Mouse (Mus musculus): ENCODE measurements around the gene Pabpc4l. TPM values are rescaled to one million over a fixed set of nuclear protein-coding genes. Genes with fewer than 3 reads are reported as not detected.
"Not testable (repeated sequence)": the region's sequence is repeated elsewhere in the genome, so short reads cannot be mapped to it uniquely, and the experiment has no call there.

Pabpc4l gene
- 12.2 and 12.5 TPM in 2 replicates for polyA plus RNA-seq (2015; fragmentation: Nextera tagmentation; extraction: Ambion mirVana)

- H3K27me3 ChIP-seq (ENCODE audit: control insufficient read depth, insufficient read depth, low read length): no peaks in the 10 kb centered on the region
- peak; percentile 94 for ATAC-seq (ENCODE audit: insufficient read depth, low FRiP score)
- under 1% methylated on average over 37 of the region's 37 CpGs for WGBS
- no peaks in the 10 kb centered on the region for H3K4me1 ChIP-seq (ENCODE audit: control insufficient read depth, insufficient read depth, low read length)
- peak within 1 kb of the TSS; percentile 84 for H3K9ac ChIP-seq (ENCODE audit: low read length)
- H3K4me3 ChIP-seq (replicated peaks; ENCODE audit: low read length): peak within 1 kb of the TSS; percentile 71
- H3K36me3 ChIP-seq (ENCODE audit: control insufficient read depth, insufficient read depth, low read length): 0 out of 2 replicates have a peak, but pooled peaks cover 3% of the 10 kb centered on the region
- peak within 1 kb of the TSS; percentile 72 for H3K4me2 ChIP-seq (ENCODE audit: low read depth, low read length)
- H3K9me3 ChIP-seq (replicated peaks; ENCODE audit: control insufficient read depth, low read length): no peaks in the 10 kb centered on the region
- peak within 1 kb of the TSS; percentile 83 for H3K27ac ChIP-seq (ENCODE audit: low read length)
Observed at GRCm38 (mm10) chr3:46447481-46448265, at the start of gene Pabpc4l. Gene Pabpc4l, minus strand, starts transcription at chr3:46448219.

- no peaks in the 10 kb centered on the region; the same call in 1 of the 2 replicates for H3K9me3 ChIP-seq (replicated peaks; ENCODE audit: control insufficient read depth, low read length)
- 61% methylated on average over 5 of the region's 5 CpGs for WGBS
- no peaks in the 10 kb centered on the region for H3K36me3 ChIP-seq (ENCODE audit: control insufficient read depth, insufficient read depth, low read length)
- H3K4me1 ChIP-seq (ENCODE audit: control insufficient read depth, insufficient read depth, low read length): no peaks in the 10 kb centered on the region
- H3K4me2 ChIP-seq (ENCODE audit: low read depth, low read length): no peak overlapping the region
- H3K27me3 ChIP-seq (ENCODE audit: control insufficient read depth, insufficient read depth, low read length): no peaks in the 10 kb centered on the region
- no peak overlapping the region for H3K9ac ChIP-seq (ENCODE audit: low read length)
- no peak for ATAC-seq (ENCODE audit: insufficient read depth, low FRiP score)
- H3K4me3 ChIP-seq (replicated peaks; ENCODE audit: low read length): no peak overlapping the region
- H3K27ac ChIP-seq (ENCODE audit: low read length): no peak overlapping the region
Observed at GRCm38 (mm10) chr3:46490989-46491259, 42.9 kb upstream of the Pabpc4l start.

GRCm38 (mm10) chr3:46490132-46490988 lies 42.3 kb upstream of the Pabpc4l start:
- ATAC-seq (ENCODE audit: insufficient read depth, low FRiP score): no peak
- H3K9ac ChIP-seq (ENCODE audit: low read length): no peak overlapping the region
- 68% methylated on average over 15 of the region's 15 CpGs for WGBS
- no peak overlapping the region for H3K27ac ChIP-seq (ENCODE audit: low read length)
- no peaks in the 10 kb centered on the region for H3K27me3 ChIP-seq (ENCODE audit: control insufficient read depth, insufficient read depth, low read length)
- no peaks in the 10 kb centered on the region for H3K4me1 ChIP-seq (ENCODE audit: control insufficient read depth, insufficient read depth, low read length)
- no peaks in the 10 kb centered on the region for H3K36me3 ChIP-seq (ENCODE audit: control insufficient read depth, insufficient read depth, low read length)
- H3K9me3 ChIP-seq (replicated peaks; ENCODE audit: control insufficient read depth, low read length): no peaks in the 10 kb centered on the region; the same call in 1 of the 2 replicates
- no peak overlapping the region for H3K4me3 ChIP-seq (replicated peaks; ENCODE audit: low read length)
- no peak overlapping the region for H3K4me2 ChIP-seq (ENCODE audit: low read depth, low read length)

GRCm38 (mm10) chr3:46486091-46486490 lies 38.1 kb upstream of the Pabpc4l start:
- H3K36me3 ChIP-seq (ENCODE audit: control insufficient read depth, insufficient read depth, low read length); H3K4me2 ChIP-seq (ENCODE audit: low read depth, low read length); H3K9me3 ChIP-seq (replicated peaks; ENCODE audit: control insufficient read depth, low read length); H3K27me3 ChIP-seq (ENCODE audit: control insufficient read depth, insufficient read depth, low read length); H3K27ac ChIP-seq (ENCODE audit: low read length); H3K4me1 ChIP-seq (ENCODE audit: control insufficient read depth, insufficient read depth, low read length); H3K4me3 ChIP-seq (replicated peaks; ENCODE audit: low read length); ATAC-seq (ENCODE audit: insufficient read depth, low FRiP score); H3K9ac ChIP-seq (ENCODE audit: low read length): not testable (repeated sequence)
- WGBS: 89% methylated on average over 1 of the region's 1 CpGs

GRCm38 (mm10) chr3:46448266-46448532 lies 180 bp upstream of the Pabpc4l start:
- Histone ChIP-seq H3K27ac (ENCODE audit: low read length) (peak overlapping the region; percentile 83), H3K36me3 (ENCODE audit: control insufficient read depth, insufficient read depth, low read length) (0 out of 2 replicates have a peak, but pooled peaks cover 3% of the 10 kb centered on the region), H3K4me1 (ENCODE audit: control insufficient read depth, insufficient read depth, low read length) (no peaks in the 10 kb centered on the region), H3K27me3 (ENCODE audit: control insufficient read depth, insufficient read depth, low read length) (no peaks in the 10 kb centered on the region), H3K9me3 (replicated peaks; ENCODE audit: control insufficient read depth, low read length) (no peaks in the 10 kb centered on the region), H3K9ac (ENCODE audit: low read length) (peak overlapping the region; percentile 84), H3K4me3 (replicated peaks; ENCODE audit: low read length) (peak overlapping the region; percentile 71), H3K4me2 (ENCODE audit: low read depth, low read length) (peak overlapping the region; percentile 72)
- ATAC-seq (ENCODE audit: insufficient read depth, low FRiP score): no peak
- WGBS: 4% methylated on average over 5 of the region's 5 CpGs

GRCm38 (mm10) chr3:46431416-46431815 lies 16.6 kb downstream of the Pabpc4l start:
- H3K27ac ChIP-seq (ENCODE audit: low read length): no peak overlapping the region
- H3K9ac ChIP-seq (ENCODE audit: low read length): no peak overlapping the region
- H3K27me3 ChIP-seq (ENCODE audit: control insufficient read depth, insufficient read depth, low read length): no peaks in the 10 kb centered on the region
- H3K9me3 ChIP-seq (replicated peaks; ENCODE audit: control insufficient read depth, low read length): no peaks in the 10 kb centered on the region
- H3K4me3 ChIP-seq (replicated peaks; ENCODE audit: low read length): no peak overlapping the region
- no peaks in the 10 kb centered on the region for H3K36me3 ChIP-seq (ENCODE audit: control insufficient read depth, insufficient read depth, low read length)
- H3K4me1 ChIP-seq (ENCODE audit: control insufficient read depth, insufficient read depth, low read length): no peaks in the 10 kb centered on the region
- no peak for ATAC-seq (ENCODE audit: insufficient read depth, low FRiP score)
- H3K4me2 ChIP-seq (ENCODE audit: low read depth, low read length): no peak overlapping the region

All from stomach, embryonic 16.5 days (tissue).